Mouse (Mus musculus): ENCODE results near the gene Uqcc1.

DNA sequence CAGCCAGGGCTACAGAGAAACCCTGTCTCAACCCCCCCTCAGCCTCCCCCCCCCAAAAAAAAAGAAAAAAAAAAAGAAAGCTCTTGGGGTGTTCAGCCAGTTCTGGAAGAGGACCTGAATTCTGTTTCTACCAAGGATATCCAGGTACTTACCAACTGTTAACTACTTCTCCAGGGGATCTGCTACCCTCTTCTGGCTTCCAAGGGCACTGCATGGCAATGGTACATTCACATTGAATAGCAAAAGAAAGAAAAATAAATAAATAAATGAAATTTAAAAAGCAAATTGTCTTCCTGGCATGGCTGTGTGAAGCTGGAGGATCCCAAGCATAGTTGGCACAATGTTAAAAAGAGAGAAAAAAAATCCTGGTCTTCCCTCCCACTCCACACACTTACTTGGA, 21.9 kb upstream of the Uqcc1 start:
- no peak for TF ChIP-seq EP300 (IDR thresholded peaks at IDR 0.05; ENCODE audit: low read depth)
- TF ChIP-seq CTCF (IDR thresholded peaks at IDR 0.05; ENCODE audit: low read depth) = peak; percentile 62
